Mouse (Mus musculus): Measurements from ENCODE around the gene Gprasp2.

- TF ChIP-seq EP300 (optimal IDR thresholded peaks at IDR 0.05): no peak
- TF ChIP-seq CTCF (IDR thresholded peaks at IDR 0.05; ENCODE audit: low read depth): no peak
Observed at GRCm38 (mm10) chrX:135886234-135886585, 47.4 kb downstream of the Gprasp2 start.
